Mouse (Mus musculus) hindbrain, embryonic 13.5 days (tissue): ENCODE measurements around the gene Rhobtb1. TPM values are rescaled to one million over a fixed set of nuclear protein-coding genes. Genes with fewer than 3 reads are reported as not detected.
A peak's percentile ranks its signal among the peaks of the same experiment; 100 is the strongest.

Experiments
- ATAC-seq: fragments of 200-750 bp; cut with Nextera tagmentation; 2 replicates; pipeline ENCODE4 v1.8.0; 2017; ENCODE audit warnings: moderate TSS enrichment; ENCODE audit not compliant: low FRiP score
- H3K27ac ChIP-seq: fragments of 300-500 bp; sonication (generic); 2 replicates; pipeline ENCODE4 v1.5.1; 2015; ENCODE audit warnings: inconsistent platforms, mild to moderate bottlenecking, moderate library complexity
- H3K27me3 ChIP-seq: fragments of 300-500 bp; sonication (generic); 2 replicates; pipeline ENCODE4 v1.6.1; 2015; ENCODE audit warnings: mild to moderate bottlenecking, inconsistent platforms
- H3K36me3 ChIP-seq: fragments of 300-500 bp; sonication (generic); 2 replicates; pipeline ENCODE4 v1.6.1; 2015; ENCODE audit warnings: mild to moderate bottlenecking, inconsistent platforms
- H3K4me1 ChIP-seq: fragments of 300-500 bp; sonication (generic); replicated peaks from 2 replicates; pipeline ENCODE4 v1.6.1; 2015; ENCODE audit warnings: inconsistent platforms
- H3K4me2 ChIP-seq: fragments of 300-500 bp; sonication (generic); 2 replicates; pipeline ENCODE4 v1.6.1; 2015; ENCODE audit warnings: inconsistent platforms, mild to moderate bottlenecking, moderate library complexity
- H3K4me3 ChIP-seq: fragments of 300-500 bp; sonication (generic); 2 replicates; pipeline ENCODE4 v1.5.1; 2015; ENCODE audit warnings: mild to moderate bottlenecking, inconsistent platforms
- H3K9ac ChIP-seq: fragments of 300-500 bp; sonication (generic); 2 replicates; pipeline ENCODE4 v1.6.1; 2015; ENCODE audit warnings: mild to moderate bottlenecking, inconsistent platforms
- H3K9me3 ChIP-seq: fragments of 300-500 bp; sonication (generic); 2 replicates; pipeline ENCODE4 v1.6.1; 2016; ENCODE audit warnings: inconsistent platforms
- whole genome bisulfite sequencing: fragments of 180-500 bp; shearing (Covaris S2); methylation state at CpG from one replicate; pipeline ENCODE4 v1.1.7; 2015; 5-methylcytosine and 5-hydroxymethylcytosine counted together
- polyA plus RNA-seq: library from polyadenylated mRNA; unstranded; fragments of >200 nt; fragmentation: Nextera tagmentation; extraction: Ambion mirVana; gene quantifications from 2 replicates; pipeline ENCODE4 v1.2.1, GENCODE M21; 2015

The Rhobtb1 gene
- polyA plus RNA-seq, 1 experiment from 2014 or later = 17.4 TPM

DNA sequence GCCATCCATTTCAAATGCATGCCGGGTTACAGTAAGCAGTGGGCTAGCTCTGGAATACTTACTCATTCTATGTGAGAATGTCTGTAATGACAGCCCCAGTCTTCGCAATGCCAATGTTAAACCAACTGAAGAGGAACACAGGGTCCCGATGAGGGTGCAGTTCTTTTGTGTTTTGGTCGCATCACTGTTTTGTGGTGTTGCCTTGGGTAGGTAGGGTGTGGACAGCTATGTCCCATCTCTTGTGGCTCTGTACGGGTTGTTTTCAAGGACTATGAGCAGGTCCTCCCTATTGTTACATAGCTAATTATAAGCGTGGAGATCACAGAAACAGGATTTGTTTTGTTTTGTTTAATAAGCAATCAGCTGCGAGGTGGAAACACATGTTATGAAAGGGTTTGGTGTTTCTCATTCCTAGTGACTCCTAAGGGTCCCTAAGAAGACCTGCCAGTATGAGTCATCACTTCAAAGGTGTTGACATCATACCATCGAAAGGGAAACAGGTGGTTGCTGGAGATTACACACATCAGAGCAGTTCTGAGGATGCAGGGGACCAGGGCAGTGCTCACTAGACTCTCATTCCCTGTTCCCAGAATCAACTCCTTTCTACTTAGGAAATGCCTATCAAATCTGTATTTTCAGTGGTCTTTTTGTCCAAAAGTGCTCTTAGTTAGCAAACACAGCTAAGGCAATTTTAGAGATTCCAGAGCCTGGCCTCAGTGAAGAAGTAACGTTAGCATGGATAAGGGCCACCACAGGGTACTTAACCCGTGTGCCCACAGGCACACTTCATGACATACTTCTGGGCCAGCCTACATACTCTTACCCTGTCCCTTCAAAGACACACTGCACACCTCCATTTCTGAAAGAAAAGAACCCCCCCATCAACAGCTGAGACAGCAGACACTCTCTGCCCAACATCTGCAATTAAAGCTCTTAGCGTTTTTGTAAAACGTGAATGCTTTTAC is 124.9 kb downstream of the Rhobtb1 start:
- Histone ChIP-seq H3K4me1 (no peaks in the 10 kb centered on the region), H3K27ac (0 out of 2 replicates have a peak overlapping the region, but pooled peaks have one; percentile 30), H3K36me3 (peaks cover 41% of the 10 kb centered on the region), H3K9me3 (no peaks in the 10 kb centered on the region), H3K9ac (no peak overlapping the region), H3K27me3 (no peaks in the 10 kb centered on the region), H3K4me3 (no peak overlapping the region), H3K4me2 (no peak overlapping the region)
- no peak for ATAC-seq
- 94% methylated on average over 12 of the region's 12 CpGs for WGBS

DNA sequence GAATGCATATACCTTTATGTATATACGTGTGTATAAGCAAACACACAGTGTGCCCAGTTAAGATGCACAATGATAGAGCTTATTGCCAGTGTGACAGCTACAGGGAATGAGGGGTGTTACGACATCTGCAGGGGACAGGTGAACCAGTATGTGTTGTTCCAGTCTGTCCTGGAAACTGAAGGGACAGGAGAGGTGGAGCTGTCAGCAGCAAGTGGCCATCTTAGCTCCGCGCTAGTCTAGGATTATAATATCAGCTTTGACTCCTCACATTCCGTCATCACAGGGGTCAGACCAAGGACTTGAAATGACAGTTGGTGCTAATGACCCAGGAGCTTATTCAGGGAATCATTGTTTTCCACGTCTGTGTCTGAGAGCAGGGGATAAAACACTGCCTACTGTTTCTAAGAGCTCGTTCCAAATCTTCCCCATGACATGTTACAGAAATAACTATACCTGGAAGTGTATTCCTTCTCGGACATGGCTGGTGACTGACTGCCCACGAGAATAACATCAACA is 125.7 kb downstream of the Rhobtb1 start:
- no peak for ATAC-seq
- WGBS = 84% methylated on average over 9 of the region's 9 CpGs

DNA sequence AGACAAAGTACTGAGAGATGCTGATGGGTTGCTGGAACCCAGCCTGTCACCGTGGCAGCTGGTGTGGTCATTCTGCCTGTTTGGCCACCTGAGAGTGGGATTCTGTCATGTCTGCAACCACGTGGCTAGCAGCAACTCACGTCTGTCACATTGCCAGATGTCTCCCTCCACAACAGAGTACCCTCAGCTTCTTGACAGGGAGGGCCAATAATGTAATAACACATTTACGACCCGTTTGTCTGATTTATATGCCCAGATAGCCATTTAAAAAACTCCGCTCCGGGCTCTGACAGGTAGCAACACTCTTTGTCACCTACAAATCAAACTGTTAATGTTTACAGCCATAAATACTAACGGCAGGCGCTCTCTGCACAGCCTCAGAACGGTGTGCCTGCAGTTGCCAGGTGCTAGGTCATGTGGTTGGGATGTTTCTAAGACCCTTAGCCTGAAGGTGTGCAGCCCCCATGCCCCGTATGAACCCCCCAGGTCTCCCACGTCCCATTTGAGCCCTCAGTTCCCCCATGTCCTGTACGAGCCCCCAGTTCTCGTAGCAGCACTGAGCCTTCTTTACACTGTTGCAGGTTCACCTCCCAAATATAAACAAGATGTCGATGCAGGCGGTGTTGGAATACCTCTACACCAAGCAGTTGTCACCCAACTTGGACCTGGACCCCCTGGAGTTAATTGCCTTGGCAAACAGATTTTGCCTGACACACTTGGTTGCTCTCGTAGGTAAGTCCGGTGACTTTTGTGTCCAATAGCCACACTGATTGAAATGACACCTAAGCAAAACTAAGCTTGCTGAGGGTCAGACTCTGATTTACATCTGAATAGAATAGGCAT is 127.8 kb downstream of the Rhobtb1 start:
- no peak for ATAC-seq
- peaks cover 41% of the 10 kb centered on the region for H3K36me3 ChIP-seq
- H3K27me3 ChIP-seq = no peaks in the 10 kb centered on the region
- WGBS = 83% methylated on average over 18 of the region's 18 CpGs
- H3K9me3 ChIP-seq = no peaks in the 10 kb centered on the region
- no peak overlapping the region for H3K4me2 ChIP-seq
- no peak overlapping the region for H3K4me3 ChIP-seq
- H3K9ac ChIP-seq = 0 out of 2 replicates have a peak overlapping the region, but pooled peaks have one; percentile 24
- no peak overlapping the region; the same call in 1 of the 2 replicates for H3K27ac ChIP-seq
- H3K4me1 ChIP-seq = no peaks in the 10 kb centered on the region

More for the DNA sequence above, 125.7 kb downstream of the Rhobtb1 start:
- Histone ChIP-seq H3K27ac (no peak overlapping the region), H3K4me2 (no peak overlapping the region), H3K9ac (no peak overlapping the region), H3K9me3 (no peaks in the 10 kb centered on the region), H3K36me3 (peaks cover 42% of the 10 kb centered on the region), H3K27me3 (no peaks in the 10 kb centered on the region), H3K4me3 (no peak overlapping the region), H3K4me1 (no peaks in the 10 kb centered on the region)

DNA sequence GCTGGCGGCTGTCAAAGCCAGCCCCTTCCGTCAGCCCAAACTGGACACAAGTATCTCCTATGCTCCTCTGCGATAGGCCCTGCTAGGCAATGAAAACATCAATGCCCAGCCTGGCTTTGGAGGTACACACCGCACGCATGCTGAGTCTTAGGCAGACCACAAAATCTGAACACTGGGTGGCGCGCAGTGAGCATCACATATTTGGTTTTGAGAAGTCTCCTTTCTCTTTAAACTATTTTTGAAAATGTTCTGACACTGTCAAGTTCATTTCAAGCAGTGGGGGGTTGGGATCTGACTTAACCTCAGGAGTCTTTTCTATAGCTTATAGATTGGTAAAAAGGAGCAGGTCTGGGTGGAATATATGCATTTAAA is 128.4 kb downstream of the Rhobtb1 start:
- ATAC-seq = no peak
- WGBS = 68% methylated on average over 7 of the region's 7 CpGs
- no peak overlapping the region for H3K27ac ChIP-seq
- no peak overlapping the region for H3K4me3 ChIP-seq
- no peaks in the 10 kb centered on the region for H3K4me1 ChIP-seq
- no peaks in the 10 kb centered on the region for H3K9me3 ChIP-seq
- no peak overlapping the region for H3K9ac ChIP-seq
- peaks cover 45% of the 10 kb centered on the region for H3K36me3 ChIP-seq
- no peaks in the 10 kb centered on the region for H3K27me3 ChIP-seq
- H3K4me2 ChIP-seq = no peak overlapping the region

DNA sequence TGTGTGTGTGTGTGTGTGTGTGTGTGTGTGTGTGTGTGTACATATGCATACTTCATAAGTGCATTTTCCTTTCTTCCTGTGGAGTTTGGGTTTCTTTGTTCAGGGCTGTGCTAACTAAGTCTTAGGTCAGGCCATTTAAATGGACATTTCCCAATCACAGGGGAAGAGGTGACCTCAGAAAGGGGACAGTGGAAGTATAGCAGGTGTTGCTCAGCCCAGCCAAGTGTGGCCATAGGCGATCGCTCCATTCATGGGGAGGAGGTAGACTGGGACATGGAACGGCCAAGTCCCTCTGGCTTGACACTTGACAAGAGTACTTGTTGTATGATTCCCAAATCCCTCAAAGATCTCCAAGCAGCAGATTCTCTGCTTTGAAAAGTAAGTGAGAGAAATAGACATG is 135.7 kb downstream of the Rhobtb1 start:
- no peak overlapping the region for H3K9ac ChIP-seq
- 99% methylated on average over 3 of the region's 3 CpGs for WGBS
- H3K9me3 ChIP-seq = no peaks in the 10 kb centered on the region
- no peak for ATAC-seq
- no peaks in the 10 kb centered on the region for H3K4me1 ChIP-seq
- H3K4me3 ChIP-seq = no peak overlapping the region
- H3K4me2 ChIP-seq = no peak overlapping the region
- peaks cover 67% of the 10 kb centered on the region for H3K36me3 ChIP-seq
- no peaks in the 10 kb centered on the region for H3K27me3 ChIP-seq
- no peak overlapping the region for H3K27ac ChIP-seq

DNA sequence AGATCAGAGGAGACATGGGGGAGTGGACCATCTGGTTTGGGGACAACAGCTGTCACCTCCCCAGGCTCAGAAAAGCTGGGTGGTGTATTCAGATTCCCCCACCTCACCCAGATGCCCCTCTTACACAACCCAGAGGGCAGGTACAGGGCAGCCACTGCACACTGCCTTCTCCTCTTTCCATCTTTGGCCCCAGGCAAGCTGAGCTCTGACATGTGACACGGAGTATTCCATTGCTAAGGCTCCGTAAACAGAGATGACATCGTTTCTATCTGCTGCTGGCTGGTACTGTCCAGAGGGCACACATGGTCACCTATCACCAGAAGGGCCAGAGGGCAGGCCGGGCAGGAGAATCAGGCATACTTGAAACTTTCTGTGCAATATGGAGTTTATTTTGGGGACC is 136.9 kb downstream of the Rhobtb1 start:
- H3K27me3 ChIP-seq = no peaks in the 10 kb centered on the region
- peaks cover 57% of the 10 kb centered on the region for H3K36me3 ChIP-seq
- no peak for ATAC-seq
- H3K9me3 ChIP-seq = no peaks in the 10 kb centered on the region
- H3K4me2 ChIP-seq = no peak overlapping the region
- H3K4me1 ChIP-seq = no peaks in the 10 kb centered on the region
- no peak overlapping the region for H3K9ac ChIP-seq
- WGBS = 88% methylated on average over 4 of the region's 4 CpGs
- H3K4me3 ChIP-seq = no peak overlapping the region
- H3K27ac ChIP-seq = no peak overlapping the region

DNA sequence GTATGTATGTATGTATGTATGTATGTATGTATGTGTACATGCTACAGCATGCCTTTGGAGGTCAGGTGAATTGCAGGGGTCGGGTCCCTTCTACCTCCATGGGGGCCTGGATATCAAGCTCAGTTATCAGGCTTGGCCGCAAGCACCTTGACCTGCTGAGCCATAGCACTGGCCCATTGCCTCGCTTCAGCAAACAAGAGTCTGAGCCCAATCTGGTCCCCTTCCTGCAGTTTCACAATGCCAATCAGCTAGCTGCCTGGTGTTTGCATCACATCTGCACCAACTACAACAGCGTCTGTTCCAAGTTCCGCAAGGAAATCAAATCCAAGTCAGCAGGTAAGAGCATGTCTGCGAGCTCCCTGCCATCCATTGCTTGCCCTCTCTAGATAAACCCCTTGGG is 137.5 kb downstream of the Rhobtb1 start:
- no peak overlapping the region for H3K4me2 ChIP-seq
- H3K9me3 ChIP-seq = no peaks in the 10 kb centered on the region
- H3K36me3 ChIP-seq = peaks cover 55% of the 10 kb centered on the region
- no peak overlapping the region for H3K4me3 ChIP-seq
- H3K9ac ChIP-seq = no peak overlapping the region
- H3K27ac ChIP-seq = no peak overlapping the region
- no peak for ATAC-seq
- no peaks in the 10 kb centered on the region for H3K4me1 ChIP-seq
- H3K27me3 ChIP-seq = no peaks in the 10 kb centered on the region
- 91% methylated on average over 6 of the region's 6 CpGs for WGBS

DNA sequence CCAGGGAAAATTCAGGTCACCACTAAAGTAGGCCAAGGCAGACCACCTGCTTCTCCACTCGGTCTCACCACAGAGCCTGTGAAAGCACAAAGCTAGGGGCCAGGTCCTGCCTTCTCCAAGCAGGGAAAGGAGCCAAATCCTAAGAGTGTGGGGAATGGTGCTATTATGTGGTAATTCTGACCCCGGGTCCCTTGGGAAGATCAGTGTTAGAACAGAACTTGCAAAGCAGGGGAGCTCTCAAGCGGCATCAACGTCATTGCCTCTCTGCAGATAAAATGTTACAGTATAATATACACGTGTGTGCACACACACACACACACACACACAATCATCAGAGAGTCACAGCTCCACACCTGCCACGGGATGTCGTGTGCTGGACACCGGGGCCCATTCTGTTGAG is 139.5 kb downstream of the Rhobtb1 start:
- Histone ChIP-seq H3K9ac (no peak overlapping the region), H3K9me3 (no peaks in the 10 kb centered on the region), H3K4me2 (no peak overlapping the region), H3K4me3 (no peak overlapping the region), H3K27me3 (no peaks in the 10 kb centered on the region), H3K36me3 (peaks cover 39% of the 10 kb centered on the region), H3K4me1 (no peaks in the 10 kb centered on the region), H3K27ac (no peak overlapping the region)
- WGBS = 94% methylated on average over 8 of the region's 8 CpGs
- ATAC-seq = no peak

DNA sequence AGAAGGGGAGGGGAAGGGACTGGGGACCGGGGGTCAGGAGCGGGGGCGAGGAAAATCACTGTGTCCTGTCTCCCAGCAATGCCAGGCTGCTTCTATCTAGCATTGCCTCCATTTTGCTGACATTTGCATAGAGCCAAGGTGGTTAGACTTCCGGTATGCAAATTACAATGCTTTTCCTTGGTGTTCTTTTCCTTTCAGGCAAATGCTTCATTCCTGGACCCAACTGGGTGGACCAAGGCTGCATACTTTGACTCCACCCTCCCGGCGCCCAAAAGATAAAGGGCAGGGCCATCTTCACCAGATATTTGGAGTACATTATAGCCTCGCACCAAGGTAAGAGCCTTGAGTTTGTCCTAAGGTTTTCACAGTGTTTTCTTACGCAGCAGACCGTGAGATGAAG is 144.7 kb downstream of the Rhobtb1 start:
- ATAC-seq = no peak
- WGBS = 85% methylated on average over 9 of the region's 9 CpGs

DNA sequence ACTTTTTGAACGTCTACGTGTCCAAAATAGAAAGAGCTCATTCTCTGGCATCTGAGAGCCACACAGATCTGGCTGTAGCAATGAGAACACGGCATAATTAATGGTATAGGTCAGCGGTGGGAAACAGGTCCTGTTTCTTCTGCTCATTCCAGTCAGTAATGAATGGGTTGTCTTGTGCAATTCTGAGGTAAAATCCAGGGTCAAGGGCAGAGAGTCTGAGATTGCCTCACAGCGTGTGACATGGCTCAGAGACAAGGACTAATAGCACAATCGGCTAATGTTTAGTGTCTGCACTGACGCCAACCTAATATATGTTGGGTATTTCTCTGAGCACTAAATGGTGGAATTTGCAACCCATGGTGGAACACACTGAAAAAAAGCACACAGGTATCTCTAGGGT is 148.8 kb downstream of the Rhobtb1 start:
- no peaks in the 10 kb centered on the region for H3K27me3 ChIP-seq
- H3K4me1 ChIP-seq = no peaks in the 10 kb centered on the region
- no peaks in the 10 kb centered on the region for H3K36me3 ChIP-seq
- WGBS = 93% methylated on average over 7 of the region's 7 CpGs
- no peak overlapping the region for H3K4me3 ChIP-seq
- no peak overlapping the region for H3K9ac ChIP-seq
- H3K4me2 ChIP-seq = no peak overlapping the region
- ATAC-seq = no peak
- no peaks in the 10 kb centered on the region for H3K9me3 ChIP-seq
- H3K27ac ChIP-seq = no peak overlapping the region

More for the DNA sequence above, 144.7 kb downstream of the Rhobtb1 start:
- no peak overlapping the region for H3K9ac ChIP-seq
- H3K9me3 ChIP-seq = no peaks in the 10 kb centered on the region
- H3K27me3 ChIP-seq = no peaks in the 10 kb centered on the region
- no peak overlapping the region for H3K4me2 ChIP-seq
- no peak overlapping the region for H3K4me3 ChIP-seq
- H3K36me3 ChIP-seq = peaks cover 1% of the 10 kb centered on the region; the same call in 1 of the 2 replicates
- H3K27ac ChIP-seq = no peak overlapping the region
- no peaks in the 10 kb centered on the region for H3K4me1 ChIP-seq

DNA sequence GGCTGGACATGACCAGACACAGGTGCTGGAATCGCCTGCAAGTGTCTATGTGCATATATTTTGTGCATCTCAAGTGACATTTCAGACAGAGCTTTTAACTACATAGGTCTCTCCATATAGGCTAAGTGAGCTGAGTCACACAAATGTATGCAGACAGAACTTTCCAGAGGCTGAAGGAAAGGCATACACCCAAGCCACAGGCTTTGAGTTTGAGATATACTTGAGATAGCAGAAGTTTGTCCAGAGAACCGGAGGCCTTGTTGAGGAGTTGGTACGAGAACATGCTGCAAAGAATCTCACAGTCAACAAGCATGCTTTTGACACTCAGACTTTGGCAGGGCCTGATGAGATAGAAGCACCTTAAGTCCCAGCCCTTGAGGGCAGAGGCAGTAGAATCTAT is 151.4 kb downstream of the Rhobtb1 start:
- H3K4me3 ChIP-seq = no peak overlapping the region
- no peak overlapping the region for H3K27ac ChIP-seq
- ATAC-seq = no peak
- no peaks in the 10 kb centered on the region for H3K9me3 ChIP-seq
- H3K4me2 ChIP-seq = no peak overlapping the region
- WGBS = 92% methylated on average over 3 of the region's 3 CpGs
- no peak overlapping the region for H3K9ac ChIP-seq
- no peaks in the 10 kb centered on the region for H3K27me3 ChIP-seq
- H3K4me1 ChIP-seq = no peaks in the 10 kb centered on the region
- H3K36me3 ChIP-seq = no peaks in the 10 kb centered on the region

DNA sequence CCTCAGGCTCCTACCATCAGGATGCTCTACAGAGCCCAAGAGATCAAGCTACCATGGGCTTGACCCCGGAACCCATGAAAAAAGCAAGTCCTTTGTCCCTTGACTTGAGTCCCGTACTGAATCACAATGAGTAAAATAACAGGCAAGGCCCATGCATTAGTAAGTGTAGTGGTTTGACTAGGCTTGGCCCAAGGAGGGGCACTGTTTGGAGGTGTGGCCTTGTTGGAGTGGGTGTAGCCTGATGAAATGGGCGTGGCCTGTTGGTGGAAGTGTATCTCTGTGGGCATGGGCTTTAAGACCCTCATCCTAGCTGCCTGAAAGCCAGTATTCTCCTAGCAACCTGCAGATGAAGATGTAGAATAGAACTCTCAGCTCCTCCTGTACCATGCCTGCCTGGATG is 153.6 kb downstream of the Rhobtb1 start:
- Histone ChIP-seq H3K27ac (no peak overlapping the region), H3K27me3 (no peaks in the 10 kb centered on the region), H3K4me1 (no peaks in the 10 kb centered on the region), H3K4me3 (no peak overlapping the region), H3K4me2 (no peak overlapping the region), H3K36me3 (no peaks in the 10 kb centered on the region), H3K9me3 (no peaks in the 10 kb centered on the region), H3K9ac (no peak overlapping the region)
- 80% methylated on average over 3 of the region's 3 CpGs for WGBS
- no peak for ATAC-seq
